Mouse (Mus musculus) ovary, postnatal 10 days (tissue): ENCODE results near the gene Rhbdl2.

ENCODE experiments used
- DNase-seq: peaks from one replicate; pipeline ENCODE4 v3.0.0; 2022; ENCODE audit warnings: low spot score

Gene Rhbdl2

GRCm38 (mm10) chr4:123787191-123787985, at the start of gene Rhbdl2:
TSS of gene Rhbdl2 (plus strand) at chr4:123787874.
- DNase-seq = peak; percentile 24

GRCm38 (mm10) chr4:123738708-123739107, 49.0 kb upstream of the Rhbdl2 start:
- DNase-seq = no peak

GRCm38 (mm10) chr4:123742891-123743290, 44.8 kb upstream of the Rhbdl2 start:
- no peak for DNase-seq

GRCm38 (mm10) chr4:123745221-123745775, 42.4 kb upstream of the Rhbdl2 start:
- no peak for DNase-seq

GRCm38 (mm10) chr4:123748726-123749415, 38.8 kb upstream of the Rhbdl2 start:
- DNase-seq = no peak

GRCm38 (mm10) chr4:123749484-123750130, 38.1 kb upstream of the Rhbdl2 start:
- DNase-seq = peak; percentile 15

- peak; percentile 98 for DNase-seq
Observed at GRCm38 (mm10) chr4:123750152-123750651, 37.5 kb upstream of the Rhbdl2 start, which contains the start of gene Akirin1. TSS of gene Akirin1 (minus strand) at chr4:123750345.

- no peak for DNase-seq
Observed at GRCm38 (mm10) chr4:123750707-123751312, 36.9 kb upstream of the Rhbdl2 start.

GRCm38 (mm10) chr4:123758306-123758705, 29.4 kb upstream of the Rhbdl2 start:
- no peak for DNase-seq

- DNase-seq = no peak
Observed at GRCm38 (mm10) chr4:123765071-123765470, 22.6 kb upstream of the Rhbdl2 start.

GRCm38 (mm10) chr4:123767807-123768206, 19.9 kb upstream of the Rhbdl2 start:
- no peak for DNase-seq

GRCm38 (mm10) chr4:123768234-123768633, 19.4 kb upstream of the Rhbdl2 start:
- DNase-seq = no peak

GRCm38 (mm10) chr4:123792666-123793065, 5.0 kb downstream of the Rhbdl2 start:
- no peak for DNase-seq

- no peak for DNase-seq
Observed at GRCm38 (mm10) chr4:123793136-123793535, 5.5 kb downstream of the Rhbdl2 start.

GRCm38 (mm10) chr4:123795057-123795456, 7.4 kb downstream of the Rhbdl2 start:
- no peak for DNase-seq

- DNase-seq = no peak
Observed at GRCm38 (mm10) chr4:123797403-123797802, 9.7 kb downstream of the Rhbdl2 start.

- DNase-seq = no peak
Observed at GRCm38 (mm10) chr4:123797856-123798255, 10.2 kb downstream of the Rhbdl2 start.

GRCm38 (mm10) chr4:123803642-123804041, 16.0 kb downstream of the Rhbdl2 start:
- no peak for DNase-seq

- DNase-seq = no peak
Observed at GRCm38 (mm10) chr4:123808304-123808703, 20.6 kb downstream of the Rhbdl2 start.

GRCm38 (mm10) chr4:123810475-123811295, 23.0 kb downstream of the Rhbdl2 start:
- DNase-seq = no peak

GRCm38 (mm10) chr4:123812525-123812924, 24.9 kb downstream of the Rhbdl2 start:
- DNase-seq = no peak
